ENCODE assay signal across 20 mouse cellular contexts in the genomic region with DNA sequence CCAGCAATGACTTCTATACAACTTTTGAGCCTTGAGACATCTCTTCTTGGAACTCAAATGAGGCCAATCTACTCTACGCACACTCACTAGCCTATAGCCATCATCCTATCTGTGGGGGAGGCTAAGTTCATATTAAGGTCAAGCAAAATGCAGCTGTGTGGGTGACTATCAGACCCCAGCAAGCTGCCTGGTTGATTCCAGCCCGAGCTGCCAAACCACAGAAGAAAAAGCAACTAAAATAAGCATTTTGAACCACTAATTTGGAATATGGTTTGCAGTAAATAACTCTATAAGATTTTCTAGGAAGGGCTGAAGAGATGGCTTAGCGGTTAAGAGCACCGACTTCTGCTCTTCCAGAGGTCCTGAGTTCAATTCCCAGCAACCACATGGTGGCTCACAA. TPM values are rescaled to one million over a fixed set of nuclear protein-coding genes. Genes with fewer than 3 reads are reported as not detected.
"Had no signal": no experiment of that assay in that cellular context is flagged by ENCODE, and none has a peak within 500 bp of the region (broad histone marks: within the 10 kb centered on the region; RNA-seq: fewer than 3 reads in every experiment).

No protein-coding gene starts in this region.

- H3K36me3 ChIP-seq: liver, embryonic 13.5 days; lung, embryonic 15.5 days; midbrain, embryonic 12.5 days; midbrain, embryonic 15.5 days; neural tube, embryonic 12.5 days; neural tube, embryonic 15.5 days had no signal

- DNase-seq: kidney, adult 2 months; kidney, postnatal 36 days; layer of hippocampus, postnatal 36 days; liver, embryonic 13.5 days; lung, postnatal 10 days; lung, postnatal 36 days; right cerebral cortex, adult 18-20 months; right cerebral cortex, postnatal 14 days; right cerebral cortex, postnatal 4 days; thymus, adult 18-20 months; thymus, postnatal 36 days had no signal

- H3K27me3 ChIP-seq: liver, embryonic 13.5 days; lung, embryonic 15.5 days; midbrain, embryonic 12.5 days; midbrain, embryonic 15.5 days; neural tube, embryonic 12.5 days; neural tube, embryonic 15.5 days had no signal

- H3K4me1 ChIP-seq: lung, embryonic 15.5 days; midbrain, embryonic 12.5 days; midbrain, embryonic 15.5 days; neural tube, embryonic 12.5 days; neural tube, embryonic 15.5 days had no signal

- H3K27ac ChIP-seq: kidney, postnatal 0 days; left cerebral cortex, adult 2 months; liver, embryonic 13.5 days; lung, embryonic 15.5 days; midbrain, embryonic 12.5 days; midbrain, embryonic 15.5 days; neural tube, embryonic 12.5 days; neural tube, embryonic 15.5 days; stomach, postnatal 0 days had no signal

- H3K4me3 ChIP-seq: left cerebral cortex, adult 2 months; liver, embryonic 13.5 days; lung, embryonic 15.5 days; midbrain, embryonic 12.5 days; midbrain, embryonic 15.5 days; neural tube, embryonic 12.5 days; neural tube, embryonic 15.5 days had no signal

- ATAC-seq: midbrain, embryonic 15.5 days had no signal

RNA-seq across cellular contexts. Expression of gene 1810049J17Rik, which starts 11.0 kb away (rescaled TPM):
- total RNA-seq: liver, adult 2 months had no signal
- polyA plus RNA-seq: kidney, adult 2 months; liver, adult 2 months; neural tube, embryonic 15.5 days had no signal
